Mouse (Mus musculus) forebrain, embryonic 15.5 days (tissue): ENCODE results near the gene Gm8439. TPM values are rescaled to one million over a fixed set of nuclear protein-coding genes. Genes with fewer than 3 reads are reported as not detected.
"Not testable (repeated sequence)": the region's sequence is repeated elsewhere in the genome, so short reads cannot be mapped to it uniquely, and the experiment has no call there.

Experiments
- ATAC-seq: fragments of 200-750 bp; cut with Nextera tagmentation; replicated peaks from 2 replicates; pipeline ENCODE4 v1.8.0; 2017; ENCODE audit warnings: mild to moderate bottlenecking, moderate TSS enrichment, moderate library complexity
- H3K27ac ChIP-seq: fragments of 300-500 bp; sonication (generic); replicated peaks from 2 replicates; pipeline ENCODE4 v1.5.1; 2015; ENCODE audit warnings: mild to moderate bottlenecking, inconsistent platforms
- H3K27me3 ChIP-seq: fragments of 300-500 bp; sonication (generic); 2 replicates; pipeline ENCODE4 v1.6.1; 2015; ENCODE audit warnings: inconsistent platforms
- H3K36me3 ChIP-seq: fragments of 300-500 bp; sonication (generic); 2 replicates; pipeline ENCODE4 v1.6.1; 2015; ENCODE audit warnings: mild to moderate bottlenecking, inconsistent platforms
- H3K4me1 ChIP-seq: fragments of 300-500 bp; sonication (generic); 2 replicates; pipeline ENCODE4 v1.6.1; 2015; ENCODE audit warnings: inconsistent platforms
- H3K4me2 ChIP-seq: fragments of 300-500 bp; sonication (generic); replicated peaks from 2 replicates; pipeline ENCODE4 v1.6.1; 2015; ENCODE audit warnings: mild to moderate bottlenecking, inconsistent platforms
- H3K4me3 ChIP-seq: fragments of 300-500 bp; sonication (generic); 2 replicates; pipeline ENCODE4 v1.5.1; 2015; ENCODE audit warnings: mild to moderate bottlenecking, inconsistent platforms
- H3K9ac ChIP-seq: fragments of 300-500 bp; sonication (generic); replicated peaks from 2 replicates; pipeline ENCODE4 v1.6.1; 2015; ENCODE audit warnings: mild to moderate bottlenecking, inconsistent platforms
- H3K9me3 ChIP-seq: fragments of 300-500 bp; sonication (generic); 2 replicates; pipeline ENCODE4 v1.6.1; 2016; ENCODE audit warnings: inconsistent platforms
- WGBS: fragments of 180-500 bp; shearing (Covaris S2); methylation state at CpG from one replicate; pipeline ENCODE4 v1.1.7; 2015; ENCODE audit warnings: mixed read lengths; 5-methylcytosine and 5-hydroxymethylcytosine counted together
- polyA plus RNA-seq: library from polyadenylated mRNA; unstranded; fragments of >200 nt; fragmentation: Nextera tagmentation; extraction: Ambion mirVana; gene quantifications from 2 replicates; pipeline ENCODE4 v1.2.1, GENCODE M21; 2015

The Gm8439 gene
- polyA plus RNA-seq, 1 experiment from 2014 or later, result not detected

DNA sequence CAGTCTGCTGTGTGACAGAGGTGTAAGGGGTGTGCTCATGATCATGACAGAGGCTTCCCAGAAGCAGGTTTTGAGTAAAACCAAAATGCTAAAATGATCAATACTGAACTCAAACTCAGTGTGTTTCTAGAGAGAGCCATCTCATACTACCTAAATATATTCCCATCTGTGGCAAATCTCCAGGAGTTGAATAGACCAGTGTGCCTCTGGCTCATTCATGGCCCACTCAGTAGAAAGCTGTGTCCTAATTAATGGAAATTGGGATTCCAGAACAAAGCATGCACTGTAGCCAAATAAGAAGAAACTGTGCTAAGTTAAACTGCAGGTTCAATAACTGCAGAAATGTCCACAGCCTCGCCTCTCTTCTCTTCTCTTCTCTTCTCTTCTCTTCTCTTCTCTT is 1.6 kb upstream of the Gm8439 start:
- H3K9me3 ChIP-seq, result no peaks in the 10 kb centered on the region

DNA sequence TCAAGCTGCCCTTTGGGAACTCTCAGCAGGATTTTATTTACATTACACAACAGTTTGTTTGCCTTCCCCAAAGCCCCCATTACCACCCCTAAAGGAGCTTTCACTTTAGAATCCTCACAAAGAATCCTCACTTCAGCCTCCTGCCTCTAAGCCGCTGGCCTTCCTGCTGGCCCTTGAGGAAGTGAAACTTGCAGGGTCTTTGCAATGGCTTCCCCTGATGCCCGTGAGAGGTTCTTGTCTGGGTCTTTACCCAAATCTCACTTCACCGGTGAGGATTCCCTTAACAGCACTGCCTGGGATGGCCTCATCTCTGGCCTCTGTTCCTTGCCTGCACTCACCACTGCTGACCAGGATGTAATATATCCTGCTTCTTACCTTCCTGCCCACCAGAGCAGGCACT is 525 bp downstream of the Gm8439 start:
- ATAC-seq, result no peak
- H3K36me3 ChIP-seq, result no peaks in the 10 kb centered on the region
- no peaks in the 10 kb centered on the region for H3K9me3 ChIP-seq
- H3K4me1 ChIP-seq, result no peaks in the 10 kb centered on the region
- 9% methylated on average over 3 of the region's 3 CpGs for WGBS
- no peak overlapping the region; the same call in 1 of the 2 replicates for H3K9ac ChIP-seq
- no peak overlapping the region for H3K4me2 ChIP-seq
- H3K4me3 ChIP-seq, result no peak overlapping the region
- H3K27me3 ChIP-seq, result 0 out of 2 replicates have a peak, but pooled peaks cover 7% of the 10 kb centered on the region
- no peak overlapping the region for H3K27ac ChIP-seq

More for the DNA sequence above, 1.6 kb upstream of the Gm8439 start:
- 14% methylated on average over 1 of the region's 1 CpGs for WGBS
- Histone ChIP-seq H3K9ac (no peak overlapping the region), H3K4me1 (no peaks in the 10 kb centered on the region), H3K4me2 (no peak overlapping the region), H3K27me3 (0 out of 2 replicates have a peak, but pooled peaks cover 7% of the 10 kb centered on the region), H3K4me3 (no peak overlapping the region), H3K27ac (no peak overlapping the region), H3K36me3 (no peaks in the 10 kb centered on the region)
- ATAC-seq, result no peak

DNA sequence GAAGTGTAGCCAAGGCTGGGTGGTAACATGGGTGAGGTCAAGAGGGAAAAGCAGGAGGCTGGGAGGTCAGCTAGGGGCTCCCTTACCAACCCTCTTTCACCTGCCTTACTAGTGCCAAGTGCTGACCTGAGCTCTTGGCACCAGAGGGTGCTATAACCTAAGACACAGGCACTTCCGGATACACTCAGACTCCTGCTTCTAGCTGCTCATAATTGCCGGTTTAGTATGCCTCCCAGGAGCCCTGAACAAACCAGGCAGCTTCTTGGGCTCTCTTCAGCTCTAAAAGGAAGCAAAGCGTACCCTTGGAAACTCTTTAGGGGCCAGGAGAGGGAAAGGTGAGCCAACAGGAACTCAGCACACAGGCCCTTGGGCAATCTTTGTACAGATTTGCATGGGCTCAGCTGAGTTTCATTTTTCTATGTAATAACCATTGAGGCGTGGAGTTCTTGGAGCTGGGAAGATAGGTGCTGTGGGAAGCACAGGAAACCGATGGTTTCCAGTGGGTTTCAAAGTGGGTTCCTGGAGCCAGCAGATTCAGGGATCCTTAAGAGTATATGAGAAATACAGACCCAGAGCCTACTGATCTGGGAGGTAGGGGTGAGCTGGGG is 1.4 kb downstream of the Gm8439 start:
- no peak overlapping the region for H3K27ac ChIP-seq
- H3K9ac ChIP-seq, result no peak overlapping the region
- 31% methylated on average over 5 of the region's 5 CpGs for WGBS
- no peak overlapping the region for H3K4me2 ChIP-seq
- 0 out of 2 replicates have a peak, but pooled peaks cover 7% of the 10 kb centered on the region for H3K27me3 ChIP-seq
- no peak overlapping the region for H3K4me3 ChIP-seq
- no peaks in the 10 kb centered on the region for H3K9me3 ChIP-seq
- peak; percentile 91 for ATAC-seq
- H3K4me1 ChIP-seq, result no peaks in the 10 kb centered on the region
- H3K36me3 ChIP-seq, result no peaks in the 10 kb centered on the region

DNA sequence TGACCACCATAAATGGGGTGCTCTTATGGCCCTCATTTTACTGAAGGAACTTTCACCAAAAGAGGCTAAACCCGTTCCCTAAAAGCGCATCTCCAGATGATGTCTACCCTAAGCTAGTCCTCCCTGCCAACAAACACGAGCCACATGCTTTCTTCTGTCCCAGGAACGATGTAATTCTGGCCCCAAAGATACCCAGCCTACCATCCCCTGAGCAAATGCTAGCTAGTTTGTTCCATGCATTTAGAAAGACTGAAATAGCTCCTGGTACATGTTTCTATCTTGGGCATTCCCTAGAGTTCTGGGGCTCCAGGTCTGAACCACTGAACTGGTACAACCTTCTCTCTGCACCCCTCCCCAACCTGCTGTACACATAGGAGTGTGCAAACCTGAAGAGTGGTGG is 2.4 kb downstream of the Gm8439 start:
- H3K36me3 ChIP-seq, result no peaks in the 10 kb centered on the region
- H3K9me3 ChIP-seq, result no peaks in the 10 kb centered on the region
- H3K9ac ChIP-seq, result no peak overlapping the region
- H3K4me3 ChIP-seq, result no peak overlapping the region
- no peak overlapping the region for H3K4me2 ChIP-seq
- H3K4me1 ChIP-seq, result no peaks in the 10 kb centered on the region
- 0 out of 2 replicates have a peak, but pooled peaks cover 7% of the 10 kb centered on the region for H3K27me3 ChIP-seq
- no peak for ATAC-seq
- 89% methylated on average over 4 of the region's 4 CpGs for WGBS
- no peak overlapping the region for H3K27ac ChIP-seq

DNA sequence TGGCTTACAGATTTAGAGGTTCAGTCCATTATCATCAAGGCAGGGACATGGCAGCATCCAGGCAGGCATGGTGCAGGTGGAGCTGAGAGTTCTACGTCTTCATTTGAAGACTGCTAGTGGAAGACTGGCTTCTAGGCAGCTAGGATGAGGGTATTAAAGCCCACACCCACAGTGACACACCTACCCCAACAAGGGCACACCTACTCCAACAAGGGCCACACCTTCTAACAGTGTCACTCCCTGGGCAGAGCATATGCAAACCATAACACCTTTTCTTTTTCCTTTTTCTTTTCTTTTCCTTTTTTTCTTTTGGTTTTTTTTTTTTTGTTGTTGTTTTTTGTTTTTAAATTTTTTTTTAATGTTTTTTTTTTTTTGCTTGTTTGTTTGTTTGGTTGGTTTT is 7.7 kb downstream of the Gm8439 start:
- not testable (repeated sequence) for H3K36me3 ChIP-seq, H3K4me3 ChIP-seq, ATAC-seq, H3K9ac ChIP-seq, H3K4me2 ChIP-seq, H3K27ac ChIP-seq, H3K27me3 ChIP-seq, H3K4me1 ChIP-seq, H3K9me3 ChIP-seq
- WGBS, result 100% methylated on average over 1 of the region's 1 CpGs

DNA sequence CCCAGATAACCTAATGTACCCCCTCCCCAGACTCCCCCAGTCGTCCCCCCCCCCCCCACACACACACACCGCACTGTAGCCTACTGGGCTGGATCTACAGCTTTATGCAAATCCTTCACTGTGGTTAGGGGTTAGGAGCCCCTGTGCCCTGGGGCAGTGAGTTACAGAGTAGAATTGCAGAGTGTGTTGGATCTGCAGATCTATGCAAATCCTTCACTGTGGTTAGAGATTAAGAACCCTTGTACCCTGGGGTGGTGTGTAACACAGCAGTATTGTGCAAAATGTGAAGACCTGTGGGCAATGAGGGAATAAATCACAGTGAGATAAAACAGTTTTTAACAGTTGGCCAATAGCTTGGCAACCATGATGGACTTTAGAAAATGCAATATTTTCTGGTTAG is 10.4 kb downstream of the Gm8439 start:
- Histone ChIP-seq H3K36me3 (no peaks in the 10 kb centered on the region), H3K4me3 (no peak overlapping the region), H3K4me1 (no peaks in the 10 kb centered on the region), H3K27me3 (no peaks in the 10 kb centered on the region), H3K9ac (no peak overlapping the region), H3K27ac (no peak overlapping the region), H3K4me2 (no peak overlapping the region), H3K9me3 (no peaks in the 10 kb centered on the region)
- WGBS, result 15% methylated on average over 2 of the region's 2 CpGs
- ATAC-seq, result no peak

DNA sequence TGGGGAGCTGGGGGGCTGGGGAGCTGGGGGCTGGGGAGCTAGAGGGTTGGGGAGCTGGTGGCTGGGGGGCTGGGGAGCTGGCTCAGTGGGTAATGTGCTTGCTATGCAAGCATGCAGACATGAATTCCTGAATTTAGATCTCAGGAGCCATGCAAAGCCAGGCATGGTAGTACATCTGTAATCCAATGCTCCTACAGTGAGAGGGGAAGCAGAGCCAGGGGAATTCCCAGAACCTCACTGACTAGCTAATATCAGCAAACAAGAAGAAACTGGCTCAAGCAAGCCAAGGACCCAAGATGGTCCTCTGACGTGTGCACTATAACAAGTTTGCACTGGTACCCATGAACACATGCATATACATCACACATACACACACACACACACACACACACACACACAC is 13.2 kb downstream of the Gm8439 start:
- WGBS, result 80% methylated on average over 1 of the region's 1 CpGs
- Histone ChIP-seq H3K36me3 (no peaks in the 10 kb centered on the region), H3K4me1 (no peaks in the 10 kb centered on the region), H3K9ac (no peak overlapping the region), H3K27me3 (no peaks in the 10 kb centered on the region), H3K4me2 (no peak overlapping the region), H3K9me3 (no peaks in the 10 kb centered on the region), H3K4me3 (no peak overlapping the region), H3K27ac (no peak overlapping the region)
- ATAC-seq, result no peak

DNA sequence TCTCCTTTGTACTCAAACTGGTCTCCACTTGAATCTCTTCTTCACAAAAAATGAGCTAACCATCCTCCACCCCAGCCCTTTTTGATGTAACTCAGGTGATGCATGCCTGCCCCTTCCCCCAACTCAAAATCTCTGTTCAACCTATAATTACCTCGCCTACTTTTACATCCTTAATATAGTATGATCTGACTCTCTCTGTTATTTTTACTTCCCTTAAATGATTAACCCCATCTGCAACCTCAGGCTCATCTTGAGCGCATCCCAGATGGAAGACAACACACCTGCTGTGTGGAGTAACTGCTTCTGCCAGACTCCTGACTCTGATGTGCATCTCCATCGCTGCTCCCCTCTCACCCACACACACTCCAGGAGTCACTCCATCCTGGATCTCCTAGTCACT is 14.1 kb downstream of the Gm8439 start:
- ATAC-seq, result no peak
- H3K9me3 ChIP-seq, result no peaks in the 10 kb centered on the region
- H3K4me2 ChIP-seq, result no peak overlapping the region
- no peaks in the 10 kb centered on the region for H3K4me1 ChIP-seq
- no peaks in the 10 kb centered on the region for H3K36me3 ChIP-seq
- H3K27ac ChIP-seq, result no peak overlapping the region
- H3K4me3 ChIP-seq, result no peak overlapping the region
- no peak overlapping the region for H3K9ac ChIP-seq
- WGBS, result 70% methylated on average over 3 of the region's 3 CpGs
- no peaks in the 10 kb centered on the region for H3K27me3 ChIP-seq

DNA sequence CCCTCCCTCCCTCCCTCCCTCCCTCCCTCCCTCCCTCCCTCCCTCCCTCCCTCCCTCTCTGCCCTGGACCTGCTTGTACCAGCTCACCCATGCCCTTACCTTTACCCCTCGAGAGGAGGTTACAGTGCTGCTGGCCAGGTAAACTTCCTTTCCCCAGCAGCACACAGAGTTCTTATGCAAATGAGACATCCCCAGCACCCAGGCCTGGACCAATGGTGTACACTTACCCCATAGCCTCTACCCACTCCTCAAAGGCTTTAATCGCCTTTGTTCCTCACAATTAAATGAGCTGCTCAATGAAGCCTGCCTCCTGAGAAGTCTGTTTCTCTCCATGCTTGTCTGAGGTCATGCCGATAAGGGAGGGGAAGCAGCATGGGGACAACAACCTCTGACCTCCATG is 18.4 kb downstream of the Gm8439 start:
- H3K36me3 ChIP-seq, result no peaks in the 10 kb centered on the region
- H3K9me3 ChIP-seq, result no peaks in the 10 kb centered on the region
- 0% methylated on average over 2 of the region's 3 CpGs for WGBS
- no peaks in the 10 kb centered on the region for H3K4me1 ChIP-seq
- no peak overlapping the region for H3K4me3 ChIP-seq
- no peaks in the 10 kb centered on the region for H3K27me3 ChIP-seq
- no peak for ATAC-seq
- H3K27ac ChIP-seq, result no peak overlapping the region
- H3K9ac ChIP-seq, result no peak overlapping the region
- no peak overlapping the region for H3K4me2 ChIP-seq

DNA sequence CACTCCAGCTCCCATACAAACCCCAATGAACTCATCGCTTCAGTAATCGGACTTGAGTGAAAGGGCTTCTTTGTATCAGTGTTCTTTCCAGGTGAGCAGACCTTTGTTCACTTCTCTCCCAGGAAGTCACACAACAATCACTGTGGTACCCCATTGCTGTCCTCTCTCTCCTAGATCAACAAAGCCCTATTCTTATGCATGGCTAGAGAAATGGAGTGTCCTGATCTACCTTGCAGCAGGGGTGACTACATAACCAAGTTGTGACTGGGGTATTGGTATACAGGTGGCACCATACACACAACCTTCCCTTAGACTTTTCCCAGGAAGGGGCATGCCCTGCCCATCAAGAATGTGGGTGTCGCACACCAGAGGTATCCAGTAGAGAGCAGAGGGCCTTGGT is 22.5 kb downstream of the Gm8439 start:
- WGBS, result 55% methylated on average over 3 of the region's 3 CpGs
- H3K9me3 ChIP-seq, result no peaks in the 10 kb centered on the region

DNA sequence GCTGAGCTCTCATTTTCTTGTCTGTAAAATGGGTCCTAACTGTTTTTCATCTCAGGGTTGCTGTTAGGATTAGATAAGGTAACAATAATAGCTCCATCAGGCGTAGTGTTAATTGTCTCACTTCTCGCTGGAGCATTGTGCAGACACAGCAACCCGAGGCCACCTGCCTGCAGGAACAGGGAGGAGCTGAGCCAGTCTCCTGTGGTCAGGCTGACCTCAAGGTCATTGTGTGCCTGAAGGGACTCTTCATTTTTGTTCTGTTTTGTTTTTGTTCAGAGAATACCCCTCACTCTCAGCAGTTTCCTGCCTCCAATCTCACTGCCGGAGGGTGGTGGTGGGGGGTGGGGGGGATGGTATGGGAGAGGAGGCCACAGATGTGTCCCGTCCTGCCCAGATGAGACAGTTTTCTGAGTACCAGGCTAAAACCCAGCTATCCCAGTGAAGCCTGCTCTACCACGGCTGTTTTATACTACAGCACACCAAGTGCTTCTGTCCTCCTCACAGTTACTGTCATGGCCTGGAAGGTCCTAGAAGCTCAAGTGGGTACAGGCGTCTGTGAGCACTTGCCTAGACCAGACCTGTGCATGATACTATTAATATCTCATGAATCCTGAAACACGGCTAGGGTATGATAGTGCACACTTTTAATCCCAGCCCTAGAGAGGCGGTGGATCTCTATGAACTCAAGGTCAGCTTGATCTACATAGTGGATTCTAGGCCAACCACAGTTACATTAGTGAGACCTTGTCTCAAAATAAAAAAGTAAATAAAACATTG is 23.9 kb downstream of the Gm8439 start:
- H3K9me3 ChIP-seq, result no peaks in the 10 kb centered on the region
- H3K27ac ChIP-seq, result no peak overlapping the region
- no peaks in the 10 kb centered on the region for H3K36me3 ChIP-seq
- H3K4me3 ChIP-seq, result no peak overlapping the region
- no peak overlapping the region for H3K9ac ChIP-seq
- 26% methylated on average over 9 of the region's 9 CpGs for WGBS
- no peak overlapping the region for H3K4me2 ChIP-seq
- H3K27me3 ChIP-seq, result no peaks in the 10 kb centered on the region
- ATAC-seq, result no peak
- peaks cover 6% of the 10 kb centered on the region; the same call in 1 of the 2 replicates for H3K4me1 ChIP-seq

More for the DNA sequence above, 22.5 kb downstream of the Gm8439 start:
- peaks cover 6% of the 10 kb centered on the region; the same call in 1 of the 2 replicates for H3K4me1 ChIP-seq
- no peaks in the 10 kb centered on the region for H3K27me3 ChIP-seq
- no peak overlapping the region for H3K9ac ChIP-seq
- H3K4me3 ChIP-seq, result no peak overlapping the region
- no peaks in the 10 kb centered on the region for H3K36me3 ChIP-seq
- H3K27ac ChIP-seq, result no peak overlapping the region
- no peak for ATAC-seq
- no peak overlapping the region for H3K4me2 ChIP-seq

DNA sequence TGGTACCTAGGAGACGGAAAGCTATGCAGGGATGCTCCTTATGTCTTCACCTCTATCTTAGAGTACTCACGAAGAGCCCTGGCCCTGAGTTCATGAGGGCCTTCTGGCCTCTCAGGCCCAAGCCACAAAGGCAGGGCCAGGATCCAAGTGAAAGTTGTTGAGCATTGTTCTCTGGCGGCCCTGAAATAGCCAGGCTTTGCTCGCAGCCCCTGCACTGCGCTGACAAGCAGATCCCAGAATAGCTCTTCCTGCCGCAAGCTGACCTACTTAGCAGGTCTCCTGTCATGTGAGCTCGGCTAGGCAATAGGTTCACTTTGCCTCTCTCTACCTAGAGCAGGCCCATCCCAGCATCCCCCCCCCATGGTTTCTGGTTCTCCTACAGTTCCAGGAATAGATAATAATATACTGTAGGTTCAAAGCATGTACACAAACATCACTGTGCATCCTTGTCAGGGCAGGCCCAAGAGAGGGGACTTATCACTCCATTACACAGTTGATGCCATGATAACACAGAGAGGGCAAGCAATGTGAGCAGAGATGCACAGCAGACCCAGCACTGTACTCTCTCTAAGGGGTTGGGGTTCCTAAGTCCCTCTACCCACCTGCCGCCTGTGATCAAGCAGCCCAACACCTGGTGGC is 25.3 kb downstream of the Gm8439 start:
- H3K27ac ChIP-seq, result no peak overlapping the region
- 53% methylated on average over 8 of the region's 8 CpGs for WGBS
- H3K4me1 ChIP-seq, result peaks cover 6% of the 10 kb centered on the region; the same call in 1 of the 2 replicates
- no peak overlapping the region for H3K4me2 ChIP-seq
- no peaks in the 10 kb centered on the region for H3K27me3 ChIP-seq
- no peaks in the 10 kb centered on the region for H3K36me3 ChIP-seq
- no peak overlapping the region for H3K9ac ChIP-seq
- H3K4me3 ChIP-seq, result no peak overlapping the region
- no peaks in the 10 kb centered on the region for H3K9me3 ChIP-seq
- no peak; the same call in 1 of the 2 replicates for ATAC-seq
